In genomic region chr16:85964352-85965210, GRCm38 (mm10) we compare ENCODE assay signal across 12 mouse cellular contexts.
DNase-seq lines count a peak whose midpoint lies in the region; ATAC-seq and TF ChIP-seq lines count a peak whose summit lies in the region.
"Had no signal": no experiment of that assay in that cellular context is flagged by ENCODE, and none has a peak within 500 bp of the region (broad histone marks: within the 10 kb centered on the region; RNA-seq: fewer than 3 reads in every experiment).

No protein-coding gene starts in this region.

- WGBS in hindbrain, embryonic 12.5 days: 41% methylated on average over 2 of the region's 2 CpGs
- WGBS in hindbrain, embryonic 13.5 days: 38% methylated on average over 2 of the region's 2 CpGs
- WGBS in heart, embryonic 15.5 days: 59% methylated on average over 2 of the region's 2 CpGs
- 32% methylated on average over 2 of the region's 2 CpGs for WGBS in midbrain, embryonic 14.5 days
- 66% methylated on average over 2 of the region's 2 CpGs for WGBS in cerebellum, adult 2 months

- H3K4me2 ChIP-seq in hindbrain, embryonic 12.5 days (replicated peaks): no peak overlapping the region
- H3K4me2 ChIP-seq in hindbrain, embryonic 13.5 days: no peak overlapping the region
- H3K4me2 ChIP-seq in heart, embryonic 15.5 days: no peak overlapping the region
- no peak overlapping the region for H3K4me2 ChIP-seq in midbrain, embryonic 14.5 days (ENCODE audit: low read length)

- H3K9ac ChIP-seq in hindbrain, embryonic 12.5 days: no peak overlapping the region
- no peak overlapping the region for H3K9ac ChIP-seq in hindbrain, embryonic 13.5 days
- no peak overlapping the region for H3K9ac ChIP-seq in heart, embryonic 15.5 days
- H3K9ac ChIP-seq in midbrain, embryonic 14.5 days (replicated peaks; ENCODE audit: low read length): no peak overlapping the region

- H3K27ac ChIP-seq in hindbrain, embryonic 12.5 days: peak overlapping the region; percentile 40; the same call in 1 of the 2 replicates
- H3K27ac ChIP-seq in hindbrain, embryonic 13.5 days: no peak overlapping the region
- H3K27ac ChIP-seq in heart, embryonic 15.5 days: peak overlapping the region; percentile 10
- H3K27ac ChIP-seq in midbrain, embryonic 14.5 days (replicated peaks; ENCODE audit: low read depth, low read length): no peak overlapping the region
- no peak overlapping the region for H3K27ac ChIP-seq in cerebellum, adult 2 months (ENCODE audit: insufficient read depth, low read length)

- no peak for TF ChIP-seq CTCF in cerebellum, adult 2 months (IDR thresholded peaks at IDR 0.05; ENCODE audit: borderline replicate concordance, insufficient read depth, low read depth, low read length)

- ATAC-seq in hindbrain, embryonic 12.5 days (ENCODE audit: low FRiP score): no peak
- no peak for ATAC-seq in hindbrain, embryonic 13.5 days (ENCODE audit: low FRiP score)
- no peak for ATAC-seq in heart, embryonic 15.5 days (replicated peaks; ENCODE audit: insufficient number of reproducible peaks, insufficient read depth, low FRiP score, low read depth)
- ATAC-seq in midbrain, embryonic 14.5 days (ENCODE audit: low FRiP score, low TSS enrichment): no peak
- no peak for ATAC-seq in monocyte, adult 5-6 weeks (replicated peaks; ENCODE audit: insufficient number of reproducible peaks, low FRiP score, low TSS enrichment, poor library complexity, severe bottlenecking)
- ATAC-seq: activated CD4-positive, CD25-positive, alpha-beta regulatory T cell, adult 4 months had no signal

- no peaks in the 10 kb centered on the region for H3K9me3 ChIP-seq in hindbrain, embryonic 12.5 days (replicated peaks)
- H3K9me3 ChIP-seq in hindbrain, embryonic 13.5 days: no peaks in the 10 kb centered on the region
- no peaks in the 10 kb centered on the region for H3K9me3 ChIP-seq in heart, embryonic 15.5 days (replicated peaks)
- no peaks in the 10 kb centered on the region for H3K9me3 ChIP-seq in midbrain, embryonic 14.5 days (ENCODE audit: control insufficient read depth, low read length)

- peak; percentile 53 for DNase-seq in embryo, embryonic 10.5 days (ENCODE audit: low spot score)
- DNase-seq in midbrain, embryonic 14.5 days: peak; percentile 9
- no peak for DNase-seq in cerebellum, adult 2 months
- DNase-seq: cerebellum, adult 11-12 months; gastrocnemius, postnatal 25 days; lung, postnatal 36 days; thymus, postnatal 25 days had no signal

- H3K27me3 ChIP-seq in hindbrain, embryonic 12.5 days: no peaks in the 10 kb centered on the region
- H3K27me3 ChIP-seq in hindbrain, embryonic 13.5 days: no peaks in the 10 kb centered on the region
- no peaks in the 10 kb centered on the region for H3K27me3 ChIP-seq in heart, embryonic 15.5 days
- no peaks in the 10 kb centered on the region for H3K27me3 ChIP-seq in midbrain, embryonic 14.5 days (ENCODE audit: control insufficient read depth, insufficient read depth, low read length)
- H3K27me3 ChIP-seq in cerebellum, adult 2 months (ENCODE audit: control insufficient read depth, insufficient read depth, low read length): no peaks in the 10 kb centered on the region

- TF ChIP-seq POLR2A in cerebellum, adult 2 months (IDR thresholded peaks at IDR 0.05; ENCODE audit: borderline replicate concordance, insufficient read depth, low read length): no peak

- H3K4me3 ChIP-seq in hindbrain, embryonic 12.5 days: no peak overlapping the region
- H3K4me3 ChIP-seq in hindbrain, embryonic 13.5 days: no peak overlapping the region
- H3K4me3 ChIP-seq in heart, embryonic 15.5 days: no peak overlapping the region
- H3K4me3 ChIP-seq in midbrain, embryonic 14.5 days (replicated peaks; ENCODE audit: low read depth, low read length): no peak overlapping the region
- no peak overlapping the region for H3K4me3 ChIP-seq in cerebellum, adult 2 months (replicated peaks; ENCODE audit: insufficient read depth, low read depth, low read length)

- peaks cover 7% of the 10 kb centered on the region for H3K4me1 ChIP-seq in hindbrain, embryonic 12.5 days
- H3K4me1 ChIP-seq in hindbrain, embryonic 13.5 days (replicated peaks): no peaks in the 10 kb centered on the region
- 0 out of 2 replicates have a peak, but pooled peaks cover 7% of the 10 kb centered on the region for H3K4me1 ChIP-seq in heart, embryonic 15.5 days (replicated peaks)
- 0 out of 2 replicates have a peak, but pooled peaks cover 3% of the 10 kb centered on the region for H3K4me1 ChIP-seq in midbrain, embryonic 14.5 days (ENCODE audit: control insufficient read depth, insufficient read depth, low read length)
- H3K4me1 ChIP-seq in cerebellum, adult 2 months (ENCODE audit: control insufficient read depth, insufficient read depth, low read length): no peaks in the 10 kb centered on the region

- no peaks in the 10 kb centered on the region for H3K36me3 ChIP-seq in hindbrain, embryonic 12.5 days
- H3K36me3 ChIP-seq in hindbrain, embryonic 13.5 days: no peaks in the 10 kb centered on the region
- H3K36me3 ChIP-seq in heart, embryonic 15.5 days: no peaks in the 10 kb centered on the region
- H3K36me3 ChIP-seq in midbrain, embryonic 14.5 days (ENCODE audit: control insufficient read depth, insufficient read depth, low read length): no peaks in the 10 kb centered on the region

Comparison
In these comparisons a context has a peak if more than half of its experiments do, and no peak if none do; other contexts are left out.
1. H3K27ac ChIP-seq: peak in hindbrain, embryonic 12.5 days (single experiment) and heart, embryonic 15.5 days (single experiment); none in hindbrain, embryonic 13.5 days (single experiment), midbrain, embryonic 14.5 days (single experiment) and cerebellum, adult 2 months (single experiment).
2. DNase-seq: peak in embryo, embryonic 10.5 days (single experiment) and midbrain, embryonic 14.5 days (single experiment); none in cerebellum, adult 2 months (0 of 2).